ENCODE assay signal across 11 mouse cellular contexts in genomic region chr2:32321591-32322298, GRCm38 (mm10). TPM values are rescaled to one million over a fixed set of nuclear protein-coding genes. Genes with fewer than 3 reads are reported as not detected.
DNase-seq lines count a peak whose midpoint lies in the region; ATAC-seq and TF ChIP-seq lines count a peak whose summit lies in the region.
"Had no signal": no experiment of that assay in that cellular context is flagged by ENCODE, and none has a peak within 500 bp of the region (broad histone marks: within the 10 kb centered on the region; RNA-seq: fewer than 3 reads in every experiment).

No protein-coding gene starts in this region.

- H3K36me3 ChIP-seq in neural tube, embryonic 13.5 days, result peaks cover 26% of the 10 kb centered on the region; the same call in 1 of the 2 replicates
- H3K36me3 ChIP-seq in limb, embryonic 12.5 days, result peaks cover 39% of the 10 kb centered on the region

- no peaks in the 10 kb centered on the region for H3K9me3 ChIP-seq in neural tube, embryonic 13.5 days
- H3K9me3 ChIP-seq in limb, embryonic 12.5 days, result no peaks in the 10 kb centered on the region

- TF ChIP-seq CTCF in gastrocnemius, adult 2 months (IDR thresholded peaks at IDR 0.05), result no peak

- H3K4me3 ChIP-seq in gastrocnemius, adult 2 months, result no peak overlapping the region
- H3K4me3 ChIP-seq in neural tube, embryonic 13.5 days, result no peak overlapping the region
- H3K4me3 ChIP-seq in limb, embryonic 12.5 days (replicated peaks), result no peak overlapping the region
- H3K4me3 ChIP-seq: erythroblast, embryonic 14.5 days; myocyte had no signal

- H3K4me2 ChIP-seq in neural tube, embryonic 13.5 days, result no peak overlapping the region
- no peak overlapping the region for H3K4me2 ChIP-seq in limb, embryonic 12.5 days

- no peak overlapping the region; the same call in 1 of the 2 replicates for H3K9ac ChIP-seq in neural tube, embryonic 13.5 days
- no peak overlapping the region for H3K9ac ChIP-seq in limb, embryonic 12.5 days (replicated peaks)

- intact Hi-C loops in gastrocnemius, adult 2 months (cut with DNase I), result no loop called here

- peaks cover 50% of the 10 kb centered on the region for H3K4me1 ChIP-seq in neural tube, embryonic 13.5 days (replicated peaks)
- peaks cover 61% of the 10 kb centered on the region for H3K4me1 ChIP-seq in limb, embryonic 12.5 days (replicated peaks)

- H3K27ac ChIP-seq in gastrocnemius, adult 2 months, result peak overlapping the region; percentile 35
- H3K27ac ChIP-seq in neural tube, embryonic 13.5 days (replicated peaks), result peak overlapping the region; percentile 83
- peak overlapping the region; percentile 60 for H3K27ac ChIP-seq in limb, embryonic 12.5 days

- whole genome bisulfite sequencing in neural tube, embryonic 13.5 days, result 66% methylated on average over 9 of the region's 9 CpGs
- WGBS in limb, embryonic 12.5 days, result 65% methylated on average over 9 of the region's 9 CpGs

- H3K27me3 ChIP-seq in neural tube, embryonic 13.5 days, result peaks cover 20% of the 10 kb centered on the region
- no peaks in the 10 kb centered on the region for H3K27me3 ChIP-seq in limb, embryonic 12.5 days

- peak; percentile 51 for DNase-seq in gastrocnemius, adult 2 months
- no peak for DNase-seq in gastrocnemius, postnatal 10 days
- DNase-seq in neural tube, embryonic 10.5 days (ENCODE audit: extremely low spot score, low spot score), result no peak
- no peak for DNase-seq in embryo, embryonic 10.5 days (ENCODE audit: low spot score)
- DNase-seq in ovary, postnatal 10 days (ENCODE audit: low spot score), result no peak
- DNase-seq: spleen, adult 18-20 months had no signal

- ATAC-seq in neural tube, embryonic 13.5 days (ENCODE audit: low read depth), result no peak
- ATAC-seq in limb, embryonic 12.5 days (ENCODE audit: insufficient number of reproducible peaks, insufficient read depth, low FRiP score, low TSS enrichment, low read depth), result no peak
- no peak for ATAC-seq in frontal cortex, adult (ENCODE audit: low TSS enrichment)

RNA-seq across cellular contexts. Expression of gene Ciz1, which starts 30.4 kb away (rescaled TPM):
- total RNA-seq in gastrocnemius, adult 2 months (2021), result 10 to 100 TPM; 26.4 to 26.6 TPM
- total RNA-seq in gastrocnemius, postnatal 10 days (2021), result 10 to 100 TPM; 31.2 to 47.2 TPM
- 49.9 and 51.1 TPM in 2 replicates for polyA plus RNA-seq in neural tube, embryonic 13.5 days (2015; fragmentation: Nextera tagmentation; extraction: Ambion mirVana)
- polyA plus RNA-seq in limb, embryonic 12.5 days (2016; fragmentation: Nextera tagmentation; extraction: Ambion mirVana), result 55.4 and 62.1 TPM in 2 replicates

RNA-seq across cellular contexts. Expression of gene Dnm1, which starts 31.4 kb away (rescaled TPM):
- 1 to 10 TPM; 3.7 to 8.2 TPM for total RNA-seq in gastrocnemius, adult 2 months (2021)
- 10 to 100 TPM; 18.9 to 25.7 TPM for total RNA-seq in gastrocnemius, postnatal 10 days (2021)
- 44.3 and 47.0 TPM in 2 replicates for polyA plus RNA-seq in neural tube, embryonic 13.5 days (2015; fragmentation: Nextera tagmentation; extraction: Ambion mirVana)
- polyA plus RNA-seq in limb, embryonic 12.5 days (2016; fragmentation: Nextera tagmentation; extraction: Ambion mirVana), result 38.8 and 46.8 TPM in 2 replicates

RNA-seq across cellular contexts. Expression of gene Swi5, which starts 33.9 kb away (rescaled TPM):
- total RNA-seq in gastrocnemius, adult 2 months (2021), result 100 to 1,000 TPM; 118 to 175 TPM
- total RNA-seq in gastrocnemius, postnatal 10 days (2021), result 100 to 1,000 TPM; 140 to 148 TPM
- polyA plus RNA-seq in neural tube, embryonic 13.5 days (2015; fragmentation: Nextera tagmentation; extraction: Ambion mirVana), result 432 and 483 TPM in 2 replicates
- 368 and 439 TPM in 2 replicates for polyA plus RNA-seq in limb, embryonic 12.5 days (2016; fragmentation: Nextera tagmentation; extraction: Ambion mirVana)

RNA-seq across cellular contexts. Expression of gene Golga2, which starts 34.6 kb away (rescaled TPM):
- 10 to 100 TPM; 56.0 to 62.9 TPM for total RNA-seq in gastrocnemius, adult 2 months (2021)
- total RNA-seq in gastrocnemius, postnatal 10 days (2021), result 10 to 100 TPM; 71.3 to 76.5 TPM
- 27.8 and 30.0 TPM in 2 replicates for polyA plus RNA-seq in neural tube, embryonic 13.5 days (2015; fragmentation: Nextera tagmentation; extraction: Ambion mirVana)
- 24.9 and 28.4 TPM in 2 replicates for polyA plus RNA-seq in limb, embryonic 12.5 days (2016; fragmentation: Nextera tagmentation; extraction: Ambion mirVana)

RNA-seq across cellular contexts. Expression of gene 1110008P14Rik, which starts 60.0 kb away (rescaled TPM):
- 10 to 100 TPM; 34.3 to 43.2 TPM for total RNA-seq in gastrocnemius, adult 2 months (2021)
- total RNA-seq in gastrocnemius, postnatal 10 days (2021), result 10 to 100 TPM; 52.6 to 53.7 TPM
- polyA plus RNA-seq in neural tube, embryonic 13.5 days (2015; fragmentation: Nextera tagmentation; extraction: Ambion mirVana), result 101 and 135 TPM in 2 replicates
- polyA plus RNA-seq in limb, embryonic 12.5 days (2016; fragmentation: Nextera tagmentation; extraction: Ambion mirVana), result 44.3 and 45.8 TPM in 2 replicates
